Mouse (Mus musculus) ES-Bruce4 (cell line): ENCODE results near the gene Flnc.

ENCODE experiments used
- CTCF ChIP-seq: IDR thresholded peaks from one replicate; pipeline ENCODE4 v1.8.1; 2011; ENCODE audit warnings: low read depth, low read length
- POLR2A ChIP-seq: IDR thresholded peaks from one replicate; pipeline ENCODE4 v1.8.1; 2011; ENCODE audit warnings: low read length; ENCODE audit not compliant: insufficient read depth

DNA sequence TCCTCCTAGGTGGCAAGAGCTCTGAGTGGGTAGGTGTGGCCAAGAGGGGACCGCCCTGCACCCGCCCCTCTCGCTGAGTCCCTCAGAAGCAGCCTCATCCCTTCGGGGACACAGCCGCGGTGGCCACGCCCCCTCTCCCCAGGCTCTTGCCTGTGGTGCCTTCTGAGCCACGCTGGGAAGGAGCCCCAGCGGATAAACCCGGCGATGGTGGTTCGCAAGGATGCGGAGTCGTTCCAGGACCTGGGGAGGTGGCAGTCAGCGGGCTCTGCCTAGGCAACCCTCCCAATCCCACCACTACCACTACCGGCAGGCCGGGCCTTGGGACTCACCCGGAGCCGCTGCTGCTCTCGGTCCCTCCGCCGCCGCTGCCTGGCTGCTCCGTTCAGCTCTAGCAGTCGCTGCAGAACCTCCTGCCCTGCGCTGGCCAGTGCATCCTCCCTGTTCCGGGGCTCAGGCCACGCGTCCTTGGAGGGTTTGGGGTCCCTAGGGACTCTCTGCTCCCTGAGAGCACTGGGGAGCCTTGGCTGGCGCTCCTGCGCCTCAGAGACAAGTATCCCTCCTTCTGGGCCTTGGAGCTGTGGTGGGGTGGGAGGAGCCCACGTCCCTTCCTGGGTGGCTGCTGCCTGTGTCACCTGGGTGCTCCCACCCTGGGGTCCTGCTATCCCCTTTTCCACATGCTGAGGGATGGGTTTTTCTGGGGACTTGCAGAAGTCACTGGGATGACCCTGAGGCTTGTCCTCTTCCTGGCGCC lies 41.1 kb downstream of the Flnc start:
- TF ChIP-seq POLR2A (no peak), CTCF (no peak)
